Mouse (Mus musculus) midbrain, postnatal 0 days (tissue): Measurements from ENCODE around the gene Daxx. TPM values are rescaled to one million over a fixed set of nuclear protein-coding genes. Genes with fewer than 3 reads are reported as not detected.
A peak's percentile ranks its signal among the peaks of the same experiment; 100 is the strongest.
"Not testable (repeated sequence)": the region's sequence is repeated elsewhere in the genome, so short reads cannot be mapped to it uniquely, and the experiment has no call there.

Source experiments
- ATAC-seq: fragments of 200-750 bp; cut with Nextera tagmentation; 2 replicates; pipeline ENCODE4 v1.8.0; 2017; ENCODE audit warnings: moderate number of reproducible peaks, mild to moderate bottlenecking, moderate TSS enrichment, moderate library complexity; ENCODE audit not compliant: low FRiP score
- DNase-seq: peaks from one replicate; pipeline ENCODE4 v3.0.0-alpha.2; 2015; ENCODE audit warnings: low spot score
- H3K27ac ChIP-seq: fragments of 300-500 bp; sonication (generic); 2 replicates; pipeline ENCODE4 v1.5.1; 2014; ENCODE audit warnings: low read depth, mild to moderate bottlenecking, low read length, mixed read lengths
- H3K27me3 ChIP-seq: fragments of 300-500 bp; sonication (generic); 2 replicates; pipeline ENCODE4 v1.6.1; 2014; ENCODE audit warnings: low read length, control low read depth, mixed read lengths; ENCODE audit not compliant: insufficient read depth
- H3K36me3 ChIP-seq: fragments of 300-500 bp; sonication (generic); 2 replicates; pipeline ENCODE4 v1.6.1; 2014; ENCODE audit warnings: low read length, control low read depth, mixed read lengths; ENCODE audit not compliant: insufficient read depth
- H3K4me1 ChIP-seq: fragments of 300-500 bp; sonication (generic); 2 replicates; pipeline ENCODE4 v1.6.1; 2014; ENCODE audit warnings: mild to moderate bottlenecking, control low read depth, antibody characterized with exemption, low read length, mixed read lengths; ENCODE audit not compliant: insufficient read depth
- H3K4me2 ChIP-seq: fragments of 300-500 bp; sonication (generic); 2 replicates; pipeline ENCODE4 v1.6.1; 2014; ENCODE audit warnings: low read depth, mild to moderate bottlenecking, low read length, mixed read lengths; ENCODE audit not compliant: poor library complexity, severe bottlenecking
- H3K4me3 ChIP-seq: fragments of 300-500 bp; sonication (generic); 2 replicates; pipeline ENCODE4 v1.5.1; 2014; ENCODE audit warnings: low read depth, mild to moderate bottlenecking, low read length, moderate library complexity
- H3K9ac ChIP-seq: fragments of 300-500 bp; sonication (generic); replicated peaks from 2 replicates; pipeline ENCODE4 v1.6.1; 2014; ENCODE audit warnings: mild to moderate bottlenecking, low read length, moderate library complexity, mixed read lengths; ENCODE audit not compliant: poor library complexity, severe bottlenecking
- H3K9me3 ChIP-seq: fragments of 300-500 bp; sonication (generic); 2 replicates; pipeline ENCODE4 v1.6.1; 2016; ENCODE audit warnings: low read length, control low read depth
- CTCF ChIP-seq: IDR thresholded peaks from 2 replicates; pipeline ENCODE4 v1.5.1; 2016; ENCODE audit warnings: antibody characterized with exemption, mild to moderate bottlenecking
- WGBS: fragments of 180-500 bp; shearing (Covaris S2); extraction: QIAGEN DNeasy Blood & Tissue Kit; methylation state at CpG from one replicate; pipeline ENCODE4 v1.1.7; 2014; 5-methylcytosine and 5-hydroxymethylcytosine counted together
- polyA plus RNA-seq: library from polyadenylated mRNA; unstranded; fragments of >200 nt; fragmentation: Nextera tagmentation; extraction: Ambion mirVana; gene quantifications from 2 replicates; pipeline ENCODE4 v1.2.1, GENCODE M21; 2015
- total RNA-seq: library from RNA; depleted of rRNA; stranded (reverse); fragments of >200 nt; gene quantifications from 2 replicates; pipeline ENCODE4 v1.2.3, GENCODE M21; 2014

Gene Daxx
- total and polyA plus RNA-seq, 2 experiments from 2014 or later, result 42.9 to 55.7 TPM

DNA sequence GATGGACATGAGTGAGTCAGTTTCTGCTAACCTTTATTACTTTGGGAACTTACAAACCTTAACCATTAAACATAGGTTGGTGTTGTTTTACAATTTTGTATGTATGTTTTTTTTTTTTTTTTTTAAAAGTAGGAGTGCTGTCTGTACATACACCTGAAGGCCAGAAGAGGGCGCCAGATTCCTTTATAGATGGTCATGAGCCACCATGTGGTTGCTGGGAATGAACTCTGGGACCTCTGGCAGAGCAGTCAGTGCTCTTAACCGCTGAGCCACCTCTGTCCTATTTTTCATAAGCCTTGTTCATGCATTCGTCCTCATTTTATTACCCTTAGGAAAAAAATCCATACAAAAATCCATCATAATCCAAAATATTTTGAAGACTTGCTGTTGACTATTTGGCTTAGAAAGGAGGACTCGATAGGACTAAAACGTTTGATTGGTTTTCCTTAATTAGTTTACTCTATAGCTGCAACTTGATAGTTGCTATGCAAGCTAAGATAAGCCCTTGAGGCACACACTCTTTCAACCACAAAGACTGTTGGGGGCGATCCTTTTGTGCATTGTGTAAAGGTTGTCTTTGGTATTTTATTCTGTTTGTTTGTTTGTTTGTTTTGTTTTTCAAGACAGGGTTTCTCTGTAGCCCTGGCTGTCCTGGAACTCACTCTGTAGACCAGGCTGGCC is 12.0 kb upstream of the Daxx start:
- DNase-seq, result peak; percentile 67
- Histone ChIP-seq H3K36me3 (no peaks in the 10 kb centered on the region), H3K9me3 (no peaks in the 10 kb centered on the region), H3K4me1 (no peaks in the 10 kb centered on the region), H3K4me2 (no peak overlapping the region), H3K4me3 (no peak overlapping the region), H3K9ac (no peak overlapping the region), H3K27ac (no peak overlapping the region), H3K27me3 (no peaks in the 10 kb centered on the region)
- no peak for ATAC-seq
- WGBS, result 46% methylated on average over 6 of the region's 6 CpGs
- peak; percentile 69 for TF ChIP-seq CTCF

DNA sequence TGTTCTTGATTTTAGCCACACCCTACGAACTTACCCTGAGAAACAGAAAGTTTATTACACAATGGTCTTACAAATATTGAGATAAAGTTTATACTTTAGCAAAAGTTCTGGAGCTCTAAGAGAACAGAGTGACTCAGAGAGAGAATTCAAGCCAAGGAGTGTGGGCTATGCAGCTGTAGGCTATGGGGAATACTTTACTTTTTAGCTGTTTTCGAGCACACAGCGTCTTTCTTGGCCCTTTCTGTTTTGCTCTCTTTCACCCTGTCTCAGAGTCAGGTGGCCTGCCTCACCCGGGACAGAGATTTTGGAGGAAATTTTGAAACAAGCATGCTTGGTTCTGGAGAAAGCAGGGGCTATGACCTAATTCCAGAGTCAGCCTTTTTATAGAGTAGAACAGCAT is 11.0 kb upstream of the Daxx start:
- ATAC-seq, H3K9ac ChIP-seq, H3K27me3 ChIP-seq, H3K4me3 ChIP-seq, H3K4me2 ChIP-seq, H3K4me1 ChIP-seq, H3K9me3 ChIP-seq, H3K36me3 ChIP-seq, DNase-seq, H3K27ac ChIP-seq: not testable (repeated sequence)
- WGBS, result 85% methylated on average over 4 of the region's 4 CpGs

DNA sequence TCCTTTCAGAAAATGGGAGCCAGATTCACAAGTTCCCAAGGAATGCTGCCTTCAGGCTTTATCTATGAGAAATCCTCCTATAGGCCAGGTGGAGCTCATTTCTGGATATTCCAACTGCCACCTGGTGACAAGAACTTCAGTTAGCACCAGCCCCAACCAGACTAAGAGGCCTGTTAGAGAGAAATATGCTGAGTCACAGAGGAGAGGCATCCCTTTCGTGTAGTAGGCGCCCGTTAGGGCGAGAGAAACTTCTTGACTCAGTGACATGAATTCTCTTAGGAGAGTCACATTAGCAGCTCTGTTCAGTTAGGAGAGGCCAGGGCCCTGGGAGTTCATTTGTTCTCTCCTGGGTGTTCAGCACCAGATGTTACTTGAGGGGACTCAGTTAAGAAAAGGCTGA is 9.6 kb upstream of the Daxx start:
- no peaks in the 10 kb centered on the region for H3K27me3 ChIP-seq
- no peaks in the 10 kb centered on the region for H3K36me3 ChIP-seq
- H3K9ac ChIP-seq, result no peak overlapping the region
- ATAC-seq (no peak), DNase-seq (no peak)
- H3K27ac ChIP-seq, result no peak overlapping the region
- 79% methylated on average over 4 of the region's 4 CpGs for WGBS
- no peak for TF ChIP-seq CTCF
- H3K4me1 ChIP-seq, result no peaks in the 10 kb centered on the region
- no peaks in the 10 kb centered on the region for H3K9me3 ChIP-seq
- H3K4me2 ChIP-seq, result no peak overlapping the region
- H3K4me3 ChIP-seq, result no peak overlapping the region

DNA sequence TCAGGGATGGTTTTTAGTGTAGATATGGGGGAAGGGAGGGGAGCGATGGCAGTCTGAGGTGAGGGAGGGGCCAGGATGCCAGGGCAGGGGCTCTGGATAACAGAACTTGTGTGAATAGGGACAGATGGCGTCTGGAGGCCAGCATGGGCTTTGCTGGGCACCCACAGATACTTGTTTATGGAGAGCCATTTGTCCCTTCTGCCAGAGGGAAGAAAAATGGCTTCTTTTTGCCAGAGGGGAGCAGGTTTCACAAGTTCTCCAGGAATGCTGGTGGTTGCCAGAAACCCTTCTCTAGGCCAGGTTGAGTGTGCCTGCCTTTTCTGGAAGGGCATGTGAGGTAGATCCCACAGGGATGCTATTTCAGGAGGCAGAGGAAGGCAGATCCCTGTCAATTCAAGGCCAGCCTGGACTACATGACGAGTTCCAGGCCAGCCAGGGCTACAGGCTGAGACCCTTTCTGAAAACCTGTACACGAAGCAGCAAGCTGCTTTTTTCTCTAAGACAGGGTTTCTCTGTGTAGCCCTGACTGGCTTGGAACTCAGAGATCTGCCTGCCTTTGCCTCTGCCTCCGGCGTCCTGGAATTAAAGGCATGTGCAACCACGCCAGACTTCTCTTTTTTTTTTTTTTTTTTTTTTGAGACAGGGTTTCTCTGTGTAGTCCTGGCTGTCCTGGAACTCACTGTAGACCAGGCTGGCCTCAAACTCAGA is 8.8 kb upstream of the Daxx start:
- H3K4me1 ChIP-seq, result no peaks in the 10 kb centered on the region
- WGBS, result 78% methylated on average over 7 of the region's 7 CpGs
- H3K36me3 ChIP-seq, result no peaks in the 10 kb centered on the region
- no peak for ATAC-seq
- no peak for DNase-seq
- no peak overlapping the region for H3K9ac ChIP-seq
- no peak overlapping the region for H3K4me3 ChIP-seq
- H3K4me2 ChIP-seq, result no peak overlapping the region
- TF ChIP-seq CTCF, result no peak
- no peaks in the 10 kb centered on the region for H3K9me3 ChIP-seq
- H3K27me3 ChIP-seq, result no peaks in the 10 kb centered on the region
- no peak overlapping the region for H3K27ac ChIP-seq

DNA sequence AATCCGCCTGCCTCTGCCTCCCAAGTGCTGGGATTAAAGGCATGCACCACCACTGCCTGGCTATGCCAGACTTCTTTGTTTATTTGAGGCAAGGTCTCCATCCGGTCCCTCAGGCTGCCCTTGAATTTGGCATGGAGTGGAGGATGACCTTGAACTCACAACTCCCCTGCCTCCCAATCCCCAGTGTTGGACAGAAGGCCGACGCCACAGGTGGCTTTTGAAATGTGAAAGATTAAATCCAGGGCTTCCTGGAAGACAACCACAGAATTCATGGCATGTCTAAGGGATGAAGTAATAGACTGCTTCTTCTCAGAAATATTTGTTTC is 8.3 kb upstream of the Daxx start:
- DNase-seq (no peak), ATAC-seq (no peak)
- H3K36me3 ChIP-seq, result no peaks in the 10 kb centered on the region
- H3K4me2 ChIP-seq, result no peak overlapping the region
- 90% methylated on average over 4 of the region's 4 CpGs for WGBS
- H3K4me3 ChIP-seq, result no peak overlapping the region
- no peak overlapping the region for H3K27ac ChIP-seq
- no peaks in the 10 kb centered on the region for H3K4me1 ChIP-seq
- no peaks in the 10 kb centered on the region for H3K27me3 ChIP-seq
- no peak overlapping the region for H3K9ac ChIP-seq
- no peaks in the 10 kb centered on the region for H3K9me3 ChIP-seq
- TF ChIP-seq CTCF, result no peak

DNA sequence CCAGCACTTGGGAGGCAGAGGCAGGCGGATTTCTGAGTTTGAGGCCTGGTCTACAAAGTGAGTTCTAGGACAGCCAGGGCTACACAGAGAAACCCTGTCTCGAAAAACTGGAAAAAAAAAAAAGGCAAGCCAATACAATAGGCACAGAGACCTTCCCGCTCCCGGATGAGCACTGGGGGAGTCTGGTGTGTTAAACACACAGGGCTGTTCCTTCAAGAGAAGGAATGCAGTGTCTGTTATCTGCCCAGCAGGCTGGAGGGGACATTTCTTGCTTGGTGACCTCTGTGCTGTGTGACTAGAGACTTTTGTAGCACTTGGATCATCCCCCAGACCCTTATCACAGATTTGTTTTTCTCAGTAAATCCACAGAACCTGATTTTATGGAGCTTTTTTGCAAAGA is 7.6 kb upstream of the Daxx start:
- no peaks in the 10 kb centered on the region for H3K4me1 ChIP-seq
- no peak overlapping the region for H3K27ac ChIP-seq
- 72% methylated on average over 4 of the region's 4 CpGs for WGBS
- no peak overlapping the region for H3K4me2 ChIP-seq
- H3K27me3 ChIP-seq, result no peaks in the 10 kb centered on the region
- H3K36me3 ChIP-seq, result no peaks in the 10 kb centered on the region
- DNase-seq (no peak), ATAC-seq (no peak)
- no peak overlapping the region for H3K4me3 ChIP-seq
- no peak for TF ChIP-seq CTCF
- H3K9ac ChIP-seq, result no peak overlapping the region
- no peaks in the 10 kb centered on the region for H3K9me3 ChIP-seq
